Mouse (Mus musculus): ENCODE measurements at regions not wholly inside any gene's neighbourhood (a gene's known extent, or its start where the extent isn't known, plus 50 kb on each side); places are given as distances from the start of the nearest gene placed in this dataset.

GRCm38 (mm10) chr2:161460600-161460999 lies 351.7 kb upstream of the Chd6 start:
- TF ChIP-seq CTCF (IDR thresholded peaks at IDR 0.05; ENCODE audit: borderline replicate concordance, insufficient read depth, low read length) (no peak), POLR2A (IDR thresholded peaks at IDR 0.05; ENCODE audit: low read depth, low read length) (no peak)
